Mouse (Mus musculus) adrenal gland, adult 10 weeks (tissue): ENCODE measurements around the gene Olfr859. TPM values are rescaled to one million over a fixed set of nuclear protein-coding genes. Genes with fewer than 3 reads are reported as not detected.

Experiments
- polyA plus RNA-seq: library from polyadenylated mRNA; stranded (reverse); fragments of 350-450 nt; fragmentation: Illumina TruSeq; extraction: RNeasy Lipid Tissue Mini Kit (QIAGEN cat#74804); gene quantifications from one replicate; pipeline ENCODE4 v1.2.3, GENCODE M21; 2014; ENCODE audit warnings: low read depth, low replicate concordance

Olfr859 gene
- polyA plus RNA-seq, result not detected

GRCm38 (mm10) chr9:19804606-19805005, at the start of gene Olfr859:
Gene Olfr859, plus strand, starts transcription at chr9:19804906.

GRCm38 (mm10) chr9:19779983-19780382, 24.7 kb upstream of the Olfr859 start, which contains the start of gene Olfr58:
Gene Olfr58, plus strand, starts transcription at chr9:19780283.

GRCm38 (mm10) chr9:19849647-19850046, 44.9 kb downstream of the Olfr859 start, which contains the start of gene Olfr860:
Gene Olfr860, minus strand, starts transcription at chr9:19849747.

Other genes with a start within 250 kb of the Olfr859 start
- not detected for gene Olfr854, start 237.5 kb upstream of the Olfr859 start, polyA plus RNA-seq
- not detected for gene Olfr855, start 222.3 kb upstream of the Olfr859 start, polyA plus RNA-seq
- 35.9 TPM for gene Zfp317, start 182.8 kb upstream of the Olfr859 start, polyA plus RNA-seq
- not detected for gene Olfr857, start 95.5 kb upstream of the Olfr859 start, polyA plus RNA-seq
- not detected for gene Olfr58, start 24.6 kb upstream of the Olfr859 start, polyA plus RNA-seq
- gene Olfr860, start 44.8 kb downstream of the Olfr859 start, polyA plus RNA-seq, result not detected
- gene Olfr862, start 83.1 kb downstream of the Olfr859 start, polyA plus RNA-seq, result not detected
- gene Olfr77, start 112.0 kb downstream of the Olfr859 start, polyA plus RNA-seq, result not detected
- not detected for gene Olfr866, start 223.1 kb downstream of the Olfr859 start, polyA plus RNA-seq